Mouse (Mus musculus) kidney, postnatal 25 days (tissue): Measurements from ENCODE around the gene Olfr1024.

Experiments
- DNase-seq, 2 experiments: peaks; one replicate each; pipeline ENCODE4 v3.0.0; 2021; ENCODE audit warnings: mixed read lengths in 2 of 2

Gene Olfr1024

GRCm38 (mm10) chr2:85904952-85905351, at the start of gene Olfr1024:
TSS of gene Olfr1024 (minus strand) at chr2:85905052.
- no peak for DNase-seq

GRCm38 (mm10) chr2:85950137-85950536, 45.3 kb upstream of the Olfr1024 start, which contains the start of gene Olfr1028:
TSS of gene Olfr1028 (plus strand) at chr2:85950437.
- no peak for DNase-seq

- no peak for DNase-seq
Observed at GRCm38 (mm10) chr2:85921258-85921657, 16.4 kb upstream of the Olfr1024 start, which contains the start of gene Olfr1026. TSS of gene Olfr1026 (plus strand) at chr2:85921558.

- DNase-seq, result no peak
Observed at GRCm38 (mm10) chr2:85914893-85915292, 10.0 kb upstream of the Olfr1024 start, which contains the start of gene Olfr1025-ps1. TSS of gene Olfr1025-ps1 (plus strand) at chr2:85915193.

GRCm38 (mm10) chr2:85913197-85913596, 8.3 kb upstream of the Olfr1024 start:
- no peak for DNase-seq

- DNase-seq, result no peak
Observed at GRCm38 (mm10) chr2:85885340-85885739, 19.5 kb downstream of the Olfr1024 start, which contains the start of gene Olfr1023. TSS of gene Olfr1023 (plus strand) at chr2:85885640.

GRCm38 (mm10) chr2:85868294-85868693, 36.6 kb downstream of the Olfr1024 start, which contains the start of gene Olfr1022:
TSS of gene Olfr1022 (plus strand) at chr2:85868594.
- no peak for DNase-seq
